Mouse (Mus musculus): ENCODE data around the gene Btbd35f13. TPM values are rescaled to one million over a fixed set of nuclear protein-coding genes. Genes with fewer than 3 reads are reported as not detected.
"Not testable (repeated sequence)": the region's sequence is repeated elsewhere in the genome, so short reads cannot be mapped to it uniquely, and the experiment has no call there.

Btbd35f13 gene
- polyA plus RNA-seq (2015; fragmentation: Nextera tagmentation; extraction: Ambion mirVana), result not detected in 2 replicates

GRCm38 (mm10) chrX:33656872-33657271 is at the start of gene Btbd35f13:
Btbd35f13 (plus strand) TSS chrX:33657172.
- not testable (repeated sequence) for H3K27ac ChIP-seq (ENCODE audit: low read length); H3K9ac ChIP-seq (ENCODE audit: low read depth, low read length); H3K27me3 ChIP-seq (ENCODE audit: control insufficient read depth, insufficient read depth, low read depth, low read length); H3K9me3 ChIP-seq (replicated peaks; ENCODE audit: control insufficient read depth, low read length); H3K36me3 ChIP-seq (ENCODE audit: control insufficient read depth, insufficient read depth); H3K4me1 ChIP-seq (ENCODE audit: control insufficient read depth, low read depth, low read length); H3K4me2 ChIP-seq (ENCODE audit: low read depth, low read length); H3K4me3 ChIP-seq (ENCODE audit: low read depth, low read length); ATAC-seq (ENCODE audit: low read depth)
- WGBS (ENCODE audit: insufficient replicate concordance), result 59% methylated on average over 2 of the region's 3 CpGs

- H3K27ac ChIP-seq (ENCODE audit: low read length); H3K36me3 ChIP-seq (ENCODE audit: control insufficient read depth, insufficient read depth); H3K9me3 ChIP-seq (replicated peaks; ENCODE audit: control insufficient read depth, low read length); H3K4me1 ChIP-seq (ENCODE audit: control insufficient read depth, low read depth, low read length); H3K4me3 ChIP-seq (ENCODE audit: low read depth, low read length); H3K27me3 ChIP-seq (ENCODE audit: control insufficient read depth, insufficient read depth, low read depth, low read length); ATAC-seq (ENCODE audit: low read depth); H3K9ac ChIP-seq (ENCODE audit: low read depth, low read length); H3K4me2 ChIP-seq (ENCODE audit: low read depth, low read length): not testable (repeated sequence)
- no CpG with 5 or more reads among the region's 3 CpGs for WGBS (ENCODE audit: insufficient replicate concordance)
Observed at GRCm38 (mm10) chrX:33702249-33702648, 45.3 kb downstream of the Btbd35f13 start, which contains the start of gene Btbd35f14. Btbd35f14 (minus strand) TSS chrX:33702349.

Other genes starting within 250 kb of the Btbd35f13 start
- not detected in 2 replicates for gene Btbd35f15, start 79.9 kb upstream of the Btbd35f13 start, polyA plus RNA-seq (2015; fragmentation: Nextera tagmentation; extraction: Ambion mirVana)
- gene Btbd35f14, start 45.2 kb downstream of the Btbd35f13 start, polyA plus RNA-seq (2015; fragmentation: Nextera tagmentation; extraction: Ambion mirVana), result not detected in 2 replicates

All from liver, embryonic 16.5 days (tissue).